Mouse (Mus musculus): Measurements from ENCODE around the gene Gpr158. TPM values are rescaled to one million over a fixed set of nuclear protein-coding genes. Genes with fewer than 3 reads are reported as not detected.

Gene Gpr158
- total RNA-seq, 2 experiments from 2014 or later, result not detected

DNA sequence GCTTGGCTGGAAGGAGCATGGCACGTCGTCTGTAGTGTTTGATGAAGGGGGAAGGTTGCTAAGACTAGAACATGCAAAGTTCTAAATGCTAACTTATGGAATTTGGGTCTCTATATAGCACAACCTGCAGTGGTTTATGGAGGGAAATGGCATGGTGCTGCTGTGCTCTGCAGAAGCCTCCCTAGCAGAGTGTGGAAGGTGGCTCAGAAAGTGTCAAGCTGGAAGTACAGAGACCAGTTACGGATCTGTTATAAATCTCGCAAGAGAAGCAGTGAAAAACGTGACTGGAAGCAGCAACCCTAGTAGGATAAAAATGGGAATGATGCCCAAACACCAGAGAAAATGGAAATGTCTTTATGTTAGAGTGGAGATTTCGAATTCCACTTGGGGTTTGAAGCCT, 251.8 kb downstream of the Gpr158 start:
- no peak for ATAC-seq (replicated peaks; ENCODE audit: poor library complexity)

DNA sequence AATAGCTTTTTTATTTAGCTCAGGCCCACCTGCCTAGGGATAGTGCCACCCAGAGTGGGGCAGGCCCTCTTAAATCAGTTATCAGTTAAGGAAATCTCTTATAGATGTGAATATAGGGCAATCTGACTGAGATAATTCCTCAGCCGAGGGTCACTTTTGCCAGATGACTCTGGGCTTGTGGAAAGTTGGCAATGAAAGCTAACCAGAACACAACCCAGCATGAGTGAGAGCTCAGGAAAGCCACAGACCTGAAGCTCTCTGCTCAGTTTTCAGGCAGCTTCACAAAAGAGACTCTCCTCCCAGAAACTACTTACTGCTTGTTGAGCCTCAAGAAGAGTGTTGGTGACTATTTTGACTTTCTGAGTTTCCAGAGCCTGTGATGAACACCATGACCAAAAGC, 264.8 kb downstream of the Gpr158 start:
- no peak for ATAC-seq (replicated peaks; ENCODE audit: poor library complexity)

DNA sequence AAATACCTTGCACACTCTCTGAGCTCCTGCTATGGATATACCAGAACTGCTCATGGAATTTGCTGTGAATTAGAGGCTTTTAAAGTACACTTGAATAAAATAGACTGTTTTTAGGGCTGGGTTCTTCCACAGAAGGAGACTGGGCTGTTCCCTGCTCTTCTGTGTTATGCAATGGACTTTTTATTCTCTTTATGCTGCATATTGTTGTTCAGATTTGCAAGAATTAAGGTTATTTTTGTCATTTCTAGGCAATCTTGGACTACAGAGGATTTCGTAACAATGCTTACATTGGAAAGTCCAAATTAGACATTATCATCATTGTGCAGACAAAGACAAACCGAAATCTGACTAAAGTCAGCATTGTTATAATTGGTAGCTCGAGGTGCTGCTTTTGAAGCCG, 298.4 kb downstream of the Gpr158 start:
- no peak for ATAC-seq (replicated peaks; ENCODE audit: poor library complexity)

DNA sequence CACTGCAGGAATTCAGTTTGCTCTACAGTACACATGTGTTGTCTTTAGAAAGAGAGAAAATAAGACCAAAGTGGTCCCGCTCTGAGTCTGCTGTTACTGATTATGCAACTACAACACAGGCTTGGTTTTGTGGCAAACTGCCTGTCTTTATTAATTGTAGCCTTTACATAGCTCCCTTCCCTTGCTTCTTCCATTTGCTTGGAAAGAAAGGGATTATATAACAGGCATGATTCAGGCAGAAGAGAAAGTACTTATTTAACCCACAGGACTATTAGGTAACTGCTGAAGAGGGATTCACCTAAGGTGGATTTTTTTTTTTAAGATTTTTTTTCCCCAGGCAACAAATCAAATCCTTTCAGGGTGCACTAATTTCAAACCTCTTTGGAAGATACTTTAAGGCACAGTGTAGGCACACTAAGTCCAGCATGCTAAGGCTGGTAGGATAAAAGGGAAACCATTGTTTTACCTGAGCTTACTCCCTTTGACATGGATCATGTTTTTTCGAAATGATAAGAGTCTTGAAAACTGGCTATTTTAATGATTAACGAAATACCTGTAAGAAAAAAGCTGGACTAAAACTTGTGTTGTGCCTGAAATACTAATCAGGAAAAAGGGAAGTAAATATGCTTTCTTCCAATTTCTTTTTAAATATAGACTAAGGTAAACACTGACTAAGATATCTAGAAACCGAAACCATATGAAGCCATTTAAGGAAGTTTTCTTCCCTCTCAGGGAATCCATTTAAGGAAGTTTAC, 308.9 kb downstream of the Gpr158 start:
- no peak for ATAC-seq (replicated peaks; ENCODE audit: poor library complexity)

DNA sequence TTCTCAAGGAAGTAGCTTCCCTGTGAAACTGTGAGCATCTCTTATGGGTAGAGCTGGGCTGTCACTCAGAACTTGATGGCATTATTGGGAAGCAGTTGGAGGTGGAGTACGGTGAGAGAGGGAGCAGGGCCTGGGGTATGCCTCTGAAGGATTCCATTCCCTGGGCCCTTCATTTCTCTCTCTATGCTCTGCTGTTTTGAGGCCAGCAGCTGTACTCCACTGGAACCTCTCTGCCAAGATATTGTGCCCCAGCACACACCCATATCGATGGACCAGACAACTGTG, 309.4 kb downstream of the Gpr158 start:
- no peak for ATAC-seq (replicated peaks; ENCODE audit: poor library complexity)

DNA sequence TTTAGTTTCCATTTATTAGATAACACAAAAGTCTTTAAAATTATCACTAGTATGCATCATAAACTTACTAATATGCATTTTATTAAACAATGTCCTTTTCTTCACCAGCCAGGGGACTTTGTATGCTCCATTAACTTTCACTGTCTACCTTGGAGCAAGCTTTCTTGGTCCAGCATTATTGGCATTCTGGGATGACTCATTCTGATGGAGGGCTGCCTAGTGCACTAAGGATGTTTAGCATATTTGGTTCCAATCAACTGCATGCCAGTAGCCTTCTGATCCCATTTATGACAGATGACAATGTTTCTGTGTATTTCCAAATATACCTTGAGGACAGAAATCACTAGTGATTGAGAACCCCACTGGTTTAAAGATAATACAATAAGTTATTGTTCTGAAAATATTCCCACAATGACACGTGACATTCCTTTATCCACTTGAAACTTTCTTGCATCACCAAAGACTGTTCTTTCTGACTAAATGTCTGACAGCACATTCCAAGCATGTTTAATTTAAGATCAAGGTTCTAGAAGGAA, 313.5 kb downstream of the Gpr158 start:
- ATAC-seq (replicated peaks; ENCODE audit: poor library complexity), result no peak

DNA sequence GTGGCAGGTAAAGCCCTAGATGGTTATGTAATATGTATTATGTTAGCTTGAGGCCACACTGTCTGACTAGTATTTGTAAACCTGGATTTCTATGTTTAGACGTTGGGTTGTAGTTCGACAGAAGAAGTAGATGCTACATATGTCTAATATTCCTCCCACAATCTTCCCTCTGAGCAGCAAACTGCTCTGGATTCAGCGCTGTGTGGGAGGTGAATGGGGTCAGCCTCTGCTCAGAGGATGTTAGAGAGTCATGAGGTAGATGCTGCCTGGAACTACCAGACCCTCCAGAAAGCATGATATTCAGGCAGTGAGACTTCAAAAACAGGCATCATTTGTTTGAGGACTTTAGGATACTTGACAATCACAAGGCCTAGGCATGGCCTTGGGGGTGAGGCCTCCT, 317.4 kb downstream of the Gpr158 start:
- ATAC-seq (replicated peaks; ENCODE audit: poor library complexity), result no peak

DNA sequence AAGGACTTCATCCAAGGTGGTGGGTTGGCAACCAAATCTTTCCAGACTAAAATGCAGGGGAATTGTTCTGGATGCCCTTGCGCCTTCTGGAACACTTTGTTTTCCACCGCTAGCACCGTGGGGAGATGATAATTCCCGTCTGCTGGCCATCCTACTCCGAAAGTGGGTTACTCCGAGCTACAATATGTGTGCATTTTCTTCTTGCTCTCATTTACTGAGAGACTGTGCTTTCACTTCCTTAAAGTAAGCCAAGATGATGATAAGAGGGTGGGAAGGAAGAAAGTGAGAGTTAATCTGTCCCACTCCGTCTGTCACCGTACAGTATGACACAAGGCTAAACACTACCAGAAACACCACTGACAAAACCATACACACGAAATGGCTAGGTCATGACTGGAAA, 325.8 kb downstream of the Gpr158 start:
- ATAC-seq (replicated peaks; ENCODE audit: poor library complexity), result no peak

DNA sequence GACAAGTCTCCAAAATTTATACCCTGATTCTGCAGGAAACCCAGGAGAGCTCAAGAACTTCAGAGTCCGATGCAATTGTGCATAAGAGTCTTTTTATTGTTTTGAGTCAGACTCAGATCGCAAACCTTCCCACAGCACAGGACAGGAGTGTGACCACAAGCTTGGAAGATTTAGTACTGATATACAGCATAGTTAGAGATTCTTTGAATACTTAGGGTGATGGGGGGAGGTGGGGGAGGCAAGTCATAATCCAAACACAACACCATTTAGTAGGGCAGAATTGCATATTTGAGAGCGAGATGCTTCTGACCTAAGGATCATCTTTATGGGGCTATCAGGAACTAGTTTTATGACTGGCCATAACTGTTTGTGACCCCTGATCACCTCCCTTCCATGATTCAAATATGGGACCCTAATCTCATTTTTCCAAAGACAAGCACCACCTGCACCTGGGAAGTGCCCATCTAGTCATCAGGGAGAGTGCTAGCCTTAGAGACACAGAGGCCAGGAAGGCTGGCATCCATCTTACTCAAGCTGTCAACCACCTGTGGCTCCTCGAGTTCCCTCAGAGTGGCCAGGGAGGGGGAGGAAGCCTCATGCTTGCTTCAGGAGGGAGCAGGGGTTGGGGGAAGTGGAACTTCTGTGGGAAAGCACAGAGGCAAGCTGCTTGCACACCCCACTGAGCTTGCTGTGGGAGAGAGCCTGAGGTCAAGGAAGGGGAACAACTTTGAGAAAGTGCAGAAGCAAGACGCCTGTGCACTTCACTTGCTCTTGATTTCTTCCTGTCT, 326.7 kb downstream of the Gpr158 start:
- no peak for ATAC-seq (replicated peaks; ENCODE audit: poor library complexity)

DNA sequence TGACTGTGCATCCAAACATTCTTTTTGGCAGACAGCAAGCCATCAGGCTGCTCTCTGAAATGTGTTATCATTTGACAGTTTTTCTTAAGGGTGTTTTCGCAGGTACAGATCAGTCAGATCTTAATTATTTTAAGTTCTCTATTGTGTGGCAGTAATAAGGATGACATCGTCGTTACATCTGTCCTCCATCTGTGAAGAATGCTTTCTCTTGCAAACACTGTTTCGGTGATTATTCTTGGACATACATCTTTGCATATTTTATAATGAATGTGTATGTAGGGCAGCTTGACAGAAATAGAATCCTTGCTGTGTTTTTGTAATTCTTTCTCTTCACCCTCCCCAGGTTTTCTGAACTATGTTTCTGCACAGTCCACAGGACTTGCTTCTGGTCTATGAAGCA, 360.7 kb downstream of the Gpr158 start:
- no peak for ATAC-seq (replicated peaks; ENCODE audit: poor library complexity)

DNA sequence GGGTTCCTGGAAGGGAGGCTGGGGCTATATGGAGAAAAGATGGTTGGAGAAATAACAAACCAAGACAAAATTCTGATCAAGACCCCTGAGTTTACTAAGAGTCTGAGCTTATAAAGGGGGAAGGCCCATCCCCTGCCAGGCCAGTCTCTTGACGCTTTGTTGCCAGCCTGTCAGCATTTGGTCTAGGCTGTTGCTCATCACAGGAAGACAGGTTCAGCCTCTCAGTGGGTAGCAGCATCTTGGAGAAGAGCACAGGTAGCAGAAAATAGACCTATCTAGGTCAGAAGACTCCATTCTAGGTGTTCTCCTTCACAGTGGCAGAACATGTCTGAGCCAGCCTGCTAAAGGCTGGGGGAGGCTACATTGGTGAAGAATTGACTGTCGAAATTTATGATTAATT, 416.4 kb downstream of the Gpr158 start:
- no peak for ATAC-seq (replicated peaks; ENCODE audit: poor library complexity)

DNA sequence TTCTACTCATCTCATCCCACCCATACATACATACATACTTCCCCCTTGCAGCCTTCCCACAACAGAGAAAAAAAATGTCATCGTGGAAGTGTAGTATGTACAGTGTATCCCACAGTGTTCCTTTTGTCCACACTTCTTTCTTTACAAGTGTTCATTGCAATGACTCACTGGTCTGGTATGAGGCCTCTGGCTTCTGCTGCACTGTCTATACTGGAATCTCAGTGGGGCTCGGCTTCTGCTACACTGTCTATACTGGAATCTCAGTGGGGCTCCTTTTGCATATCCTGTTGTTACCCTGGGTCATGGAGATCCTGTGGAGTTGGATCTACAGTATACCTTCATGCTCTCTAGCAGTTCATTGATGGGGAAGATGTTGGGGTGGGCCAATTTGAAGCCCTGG, 425.8 kb downstream of the Gpr158 start:
- no peak for ATAC-seq (replicated peaks; ENCODE audit: poor library complexity)

DNA sequence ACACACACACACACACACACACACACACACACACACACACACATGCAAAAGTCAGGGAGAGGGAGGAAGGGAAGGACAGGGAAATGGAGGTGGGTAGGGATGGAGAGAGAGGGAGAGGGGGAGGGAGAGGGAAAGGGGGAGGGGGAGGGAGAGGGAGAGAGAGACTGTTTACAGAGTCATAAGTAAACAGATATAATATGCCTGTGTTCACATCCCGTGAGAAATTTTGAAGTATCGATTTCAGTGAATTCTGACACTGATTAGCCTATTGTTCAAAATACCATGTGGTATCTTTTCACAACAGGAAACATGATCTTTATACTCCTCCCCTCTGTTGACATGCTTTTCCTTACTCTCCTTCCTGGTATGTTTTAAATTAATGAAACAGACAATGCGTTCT, 432.3 kb downstream of the Gpr158 start:
- ATAC-seq (replicated peaks; ENCODE audit: poor library complexity), result no peak

DNA sequence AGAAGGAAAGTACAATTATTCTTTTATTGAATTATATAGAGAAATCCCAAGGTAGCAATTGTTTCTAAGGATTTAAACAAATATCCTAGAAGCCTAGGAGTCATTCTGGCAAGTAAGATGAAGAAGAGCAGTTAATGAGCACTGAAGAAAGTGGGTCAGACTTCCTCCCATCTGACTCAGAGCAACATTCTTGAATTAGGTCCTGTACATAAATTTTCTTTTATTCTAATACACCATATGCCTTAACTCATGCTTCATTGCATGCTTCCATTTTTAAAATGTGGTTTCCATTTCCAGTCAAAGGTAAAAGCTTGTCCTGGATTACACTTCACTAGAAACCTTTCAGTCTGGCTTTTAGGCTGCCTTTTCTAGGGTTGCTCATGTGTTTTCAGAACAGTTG, 432.7 kb downstream of the Gpr158 start:
- no peak for ATAC-seq (replicated peaks; ENCODE audit: poor library complexity)

DNA sequence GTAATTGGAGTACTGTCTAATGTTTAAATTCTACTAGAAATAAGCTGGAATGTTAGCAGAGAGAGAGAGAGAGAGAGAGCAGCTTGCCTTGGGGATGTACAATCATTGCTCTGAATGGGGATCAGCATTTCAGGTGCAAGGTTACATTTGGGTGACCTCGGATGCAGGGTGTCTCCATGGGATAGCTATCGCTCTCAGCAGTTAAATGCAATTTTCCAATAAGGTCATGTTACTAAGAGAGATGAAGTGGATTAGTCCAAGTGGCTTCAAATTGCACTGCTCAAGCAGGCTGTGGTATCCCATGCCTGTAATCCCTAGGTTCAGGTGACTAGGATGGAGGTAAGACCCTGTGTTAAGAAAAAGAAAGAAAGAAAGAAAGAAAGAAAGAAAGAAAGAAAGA, 441.2 kb downstream of the Gpr158 start:
- ATAC-seq (replicated peaks; ENCODE audit: poor library complexity), result no peak

DNA sequence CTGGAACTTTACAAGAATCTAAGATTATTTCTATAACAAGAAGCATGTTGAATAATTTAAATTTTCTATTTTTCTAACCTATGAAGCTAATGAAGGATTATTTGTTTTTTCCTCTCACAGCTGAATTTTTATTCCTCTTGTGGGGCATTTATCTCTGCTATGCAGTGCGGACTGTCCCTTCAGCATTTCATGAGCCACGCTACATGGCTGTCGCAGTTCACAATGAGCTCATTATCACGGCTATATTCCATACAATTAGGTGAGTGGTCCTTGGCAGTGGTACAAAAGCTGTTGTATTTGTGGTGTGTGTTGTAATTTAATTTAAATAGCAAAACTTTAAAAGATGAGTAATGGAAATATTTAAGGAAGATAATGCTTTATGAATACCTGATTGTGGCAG, 443.1 kb downstream of the Gpr158 start:
- ATAC-seq (replicated peaks; ENCODE audit: poor library complexity), result no peak

DNA sequence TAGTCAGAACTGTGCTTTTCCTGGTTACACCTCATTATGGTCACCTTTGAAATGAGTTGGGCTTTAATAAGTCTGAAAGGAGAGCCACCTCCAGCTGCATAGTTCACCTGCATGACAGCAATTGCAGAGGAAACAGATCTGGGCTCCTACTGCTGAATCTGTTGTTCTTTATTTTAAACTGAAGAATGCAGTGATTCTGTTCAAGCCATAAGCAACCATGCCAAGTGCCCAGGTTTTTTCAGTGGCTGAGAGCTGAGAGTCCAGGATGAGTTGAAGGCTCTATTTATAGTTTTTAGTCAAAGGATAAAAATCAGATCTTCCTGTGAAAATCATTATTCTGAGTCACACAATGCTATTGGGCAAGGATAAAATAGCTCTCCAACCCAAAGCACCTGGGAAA, 496.7 kb downstream of the Gpr158 start:
- ATAC-seq (replicated peaks; ENCODE audit: poor library complexity), result no peak

Other genes starting within 250 kb of the Gpr158 start
- gene Enkur, start 162.2 kb upstream of the Gpr158 start, total RNA-seq (2015), result 2.3 and 2.8 TPM in 2 replicates
- 3.1 and 4.0 TPM in 2 replicates for gene Enkur, start 162.2 kb upstream of the Gpr158 start, total RNA-seq (2017)
- gene Thnsl1, start 161.8 kb upstream of the Gpr158 start, total RNA-seq (2015), result 5.0 and 5.8 TPM in 2 replicates
- 3.9 and 4.5 TPM in 2 replicates for gene Thnsl1, start 161.8 kb upstream of the Gpr158 start, total RNA-seq (2017)